Mouse (Mus musculus): Measurements from ENCODE around the gene Serp2.

DNA sequence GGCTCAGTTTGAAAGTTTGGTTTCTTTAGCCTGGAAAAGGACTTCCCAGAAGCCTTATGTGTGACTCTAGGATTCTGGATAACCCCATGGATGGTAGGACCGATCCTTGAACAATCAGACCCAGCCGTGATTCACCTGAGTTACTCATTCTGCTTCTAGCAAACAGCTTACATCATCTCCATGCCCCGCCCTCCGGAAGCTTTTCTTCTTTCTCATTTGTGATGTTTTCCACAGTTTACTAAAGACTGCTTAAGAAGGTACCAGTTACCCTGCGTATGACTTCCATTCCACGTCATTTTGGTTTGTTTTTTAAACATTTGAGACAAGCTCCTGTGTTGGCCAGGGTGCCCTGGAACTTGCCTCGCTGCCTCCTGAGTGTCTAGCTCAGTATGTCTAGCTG lies 13.6 kb upstream of the Serp2 start:
- no peak for TF ChIP-seq CTCF (IDR thresholded peaks at IDR 0.05)
- TF ChIP-seq POLR2A (IDR thresholded peaks at IDR 0.05; ENCODE audit: insufficient read depth, low read depth, low read length) = no peak
